Comparison of ENCODE assay signal across 25 mouse cellular contexts in genomic region chrX:38217676-38217991, GRCm38 (mm10). TPM values are rescaled to one million over a fixed set of nuclear protein-coding genes. Genes with fewer than 3 reads are reported as not detected.
DNase-seq lines count a peak whose midpoint lies in the region; ATAC-seq and TF ChIP-seq lines count a peak whose summit lies in the region.
"Had no signal": no experiment of that assay in that cellular context is flagged by ENCODE, and none has a peak within 500 bp of the region (broad histone marks: within the 10 kb centered on the region; RNA-seq: fewer than 3 reads in every experiment).

No protein-coding gene starts in this region.

- H3K4me3 ChIP-seq in kidney, embryonic 16.5 days (ENCODE audit: low read length): no peak overlapping the region
- no peak overlapping the region for H3K4me3 ChIP-seq in midbrain, embryonic 15.5 days
- H3K4me3 ChIP-seq in midbrain, embryonic 10.5 days: no peak overlapping the region
- no peak overlapping the region for H3K4me3 ChIP-seq in intestine, embryonic 15.5 days (replicated peaks)
- no peak overlapping the region for H3K4me3 ChIP-seq in limb, embryonic 14.5 days (replicated peaks; ENCODE audit: low read length)
- H3K4me3 ChIP-seq: erythroblast, embryonic 14.5 days; heart, adult 2 months; heart, embryonic 12.5 days; hindbrain, embryonic 13.5 days; limb, embryonic 15.5 days; liver, embryonic 13.5 days; stomach, embryonic 15.5 days had no signal

- no peak overlapping the region for H3K9ac ChIP-seq in kidney, embryonic 16.5 days (replicated peaks; ENCODE audit: low read length)
- no peak overlapping the region for H3K9ac ChIP-seq in midbrain, embryonic 15.5 days
- no peak overlapping the region for H3K9ac ChIP-seq in intestine, embryonic 15.5 days
- no peak overlapping the region for H3K9ac ChIP-seq in limb, embryonic 14.5 days (ENCODE audit: low read depth, low read length, severe bottlenecking)
- H3K9ac ChIP-seq: heart, embryonic 12.5 days; hindbrain, embryonic 13.5 days; limb, embryonic 15.5 days; liver, embryonic 13.5 days; stomach, embryonic 15.5 days had no signal

- ATAC-seq in kidney, embryonic 16.5 days (ENCODE audit: low FRiP score, low TSS enrichment): no peak
- no peak for ATAC-seq in midbrain, embryonic 15.5 days (replicated peaks)
- 0 out of 2 replicates have a peak, but pooled peaks have one; percentile 14 for ATAC-seq in intestine, embryonic 15.5 days
- ATAC-seq in limb, embryonic 14.5 days (ENCODE audit: low FRiP score, low read depth): peak; percentile 37; the same call in 1 of the 2 replicates
- ATAC-seq: activated CD4-positive, CD25-positive, alpha-beta regulatory T cell, adult 4 months; forebrain, embryonic 16.5 days had no signal

- H3K27ac ChIP-seq in kidney, embryonic 16.5 days (ENCODE audit: low read length): peak overlapping the region; percentile 80
- H3K27ac ChIP-seq in midbrain, embryonic 15.5 days: 0 out of 2 replicates have a peak overlapping the region, but pooled peaks have one; percentile 8
- no peak overlapping the region for H3K27ac ChIP-seq in midbrain, embryonic 10.5 days (replicated peaks)
- H3K27ac ChIP-seq in intestine, embryonic 15.5 days: peak overlapping the region; percentile 60
- 0 out of 2 replicates have a peak overlapping the region, but pooled peaks have one; percentile 5 for H3K27ac ChIP-seq in limb, embryonic 14.5 days (replicated peaks; ENCODE audit: low read depth, low read length)
- H3K27ac ChIP-seq: heart, adult 2 months; hindbrain, embryonic 13.5 days; limb, embryonic 15.5 days; liver, embryonic 13.5 days; stomach, embryonic 15.5 days had no signal

- DNase-seq in kidney, adult 11 months: no peak
- no peak for DNase-seq in midbrain, embryonic 10.5 days (ENCODE audit: low spot score)
- peak; percentile 11 for DNase-seq in limb, embryonic 14.5 days (ENCODE audit: low spot score)
- DNase-seq in thymus, postnatal 14 days: no peak
- no peak for DNase-seq in layer of hippocampus, postnatal 10 days (ENCODE audit: low spot score in 2 of 2)
- DNase-seq: B cell, adult 2 months; cerebellum, adult 18-20 months; cerebellum, postnatal 10 days; heart, adult 2 months; heart, postnatal 4 days; liver, embryonic 13.5 days; lung, adult 18-20 months; lung, postnatal 14 days had no signal

- no peak for TF ChIP-seq POLR2A in limb, embryonic 14.5 days (IDR thresholded peaks at IDR 0.05; ENCODE audit: borderline replicate concordance, extremely low read depth, insufficient read depth, insufficient read length)

- 0 out of 2 replicates have a peak, but pooled peaks cover 3% of the 10 kb centered on the region for H3K4me1 ChIP-seq in kidney, embryonic 16.5 days (ENCODE audit: insufficient read depth, low read length)
- H3K4me1 ChIP-seq in midbrain, embryonic 15.5 days: no peaks in the 10 kb centered on the region
- H3K4me1 ChIP-seq in midbrain, embryonic 10.5 days: no peaks in the 10 kb centered on the region
- H3K4me1 ChIP-seq in intestine, embryonic 15.5 days (replicated peaks): no peaks in the 10 kb centered on the region
- H3K4me1 ChIP-seq in limb, embryonic 14.5 days (ENCODE audit: control insufficient read depth, insufficient read depth, low read length): no peaks in the 10 kb centered on the region
- H3K4me1 ChIP-seq: heart, embryonic 12.5 days; hindbrain, embryonic 13.5 days; limb, embryonic 15.5 days; liver, embryonic 13.5 days; stomach, embryonic 15.5 days had no signal

- no peaks in the 10 kb centered on the region for H3K36me3 ChIP-seq in kidney, embryonic 16.5 days (ENCODE audit: insufficient read depth, low read length)
- H3K36me3 ChIP-seq in midbrain, embryonic 15.5 days (replicated peaks): no peaks in the 10 kb centered on the region
- H3K36me3 ChIP-seq in midbrain, embryonic 10.5 days: no peaks in the 10 kb centered on the region
- no peaks in the 10 kb centered on the region for H3K36me3 ChIP-seq in intestine, embryonic 15.5 days
- no peaks in the 10 kb centered on the region for H3K36me3 ChIP-seq in limb, embryonic 14.5 days (ENCODE audit: control insufficient read depth, insufficient read depth, low read length)
- H3K36me3 ChIP-seq: heart, embryonic 12.5 days; hindbrain, embryonic 13.5 days; limb, embryonic 15.5 days; liver, embryonic 13.5 days; stomach, embryonic 15.5 days had no signal

- no peaks in the 10 kb centered on the region for H3K9me3 ChIP-seq in kidney, embryonic 16.5 days (ENCODE audit: low read length)
- no peaks in the 10 kb centered on the region for H3K9me3 ChIP-seq in midbrain, embryonic 15.5 days
- H3K9me3 ChIP-seq in midbrain, embryonic 10.5 days (replicated peaks): no peaks in the 10 kb centered on the region
- no peaks in the 10 kb centered on the region for H3K9me3 ChIP-seq in intestine, embryonic 15.5 days
- H3K9me3 ChIP-seq in limb, embryonic 14.5 days (ENCODE audit: control insufficient read depth, low read length): no peaks in the 10 kb centered on the region
- H3K9me3 ChIP-seq: heart, embryonic 12.5 days; hindbrain, embryonic 13.5 days; limb, embryonic 15.5 days; liver, embryonic 13.5 days; stomach, embryonic 15.5 days had no signal

- no peaks in the 10 kb centered on the region for H3K27me3 ChIP-seq in kidney, embryonic 16.5 days (ENCODE audit: insufficient read depth, low read length)
- H3K27me3 ChIP-seq in midbrain, embryonic 15.5 days (replicated peaks): no peaks in the 10 kb centered on the region
- H3K27me3 ChIP-seq in midbrain, embryonic 10.5 days (ENCODE audit: low read depth, poor library complexity, severe bottlenecking): no peaks in the 10 kb centered on the region
- no peaks in the 10 kb centered on the region for H3K27me3 ChIP-seq in intestine, embryonic 15.5 days (replicated peaks)
- no peaks in the 10 kb centered on the region for H3K27me3 ChIP-seq in limb, embryonic 14.5 days (ENCODE audit: control insufficient read depth, insufficient read depth, low read length)
- H3K27me3 ChIP-seq: heart, embryonic 12.5 days; hindbrain, embryonic 13.5 days; limb, embryonic 15.5 days; liver, embryonic 13.5 days; stomach, embryonic 15.5 days had no signal

- no peak overlapping the region for H3K4me2 ChIP-seq in kidney, embryonic 16.5 days (replicated peaks; ENCODE audit: low read depth, low read length)
- no peak overlapping the region for H3K4me2 ChIP-seq in midbrain, embryonic 15.5 days
- H3K4me2 ChIP-seq in intestine, embryonic 15.5 days (replicated peaks): no peak overlapping the region
- H3K4me2 ChIP-seq in limb, embryonic 14.5 days (replicated peaks; ENCODE audit: low read depth, low read length, severe bottlenecking): no peak overlapping the region
- H3K4me2 ChIP-seq: heart, embryonic 12.5 days; hindbrain, embryonic 13.5 days; limb, embryonic 15.5 days; liver, embryonic 13.5 days; midbrain, embryonic 11.5 days; stomach, embryonic 15.5 days had no signal

- WGBS in kidney, embryonic 16.5 days: 64% methylated on average over 2 of the region's 2 CpGs
- 65% methylated on average over 2 of the region's 2 CpGs for WGBS in midbrain, embryonic 15.5 days
- WGBS in midbrain, embryonic 10.5 days: 93% methylated on average over 2 of the region's 2 CpGs
- 51% methylated on average over 2 of the region's 2 CpGs for WGBS in intestine, embryonic 15.5 days
- 52% methylated on average over 2 of the region's 2 CpGs for WGBS in limb, embryonic 14.5 days

RNA-seq across cellular contexts. Expression of gene Zbtb33, which starts 28.0 kb away (rescaled TPM):
- 3.4 and 4.2 TPM in 2 replicates for polyA plus RNA-seq in kidney, embryonic 16.5 days (2015; fragmentation: Nextera tagmentation; extraction: Ambion mirVana)
- 5.0 and 5.5 TPM in 2 replicates for polyA plus RNA-seq in midbrain, embryonic 15.5 days (2015; fragmentation: Nextera tagmentation; extraction: Ambion mirVana)
- polyA plus RNA-seq in midbrain, embryonic 10.5 days (2016; fragmentation: Nextera tagmentation; extraction: Ambion mirVana): 2.7 and 3.8 TPM in 2 replicates
- 3.6 and 3.8 TPM in 2 replicates for polyA plus RNA-seq in intestine, embryonic 15.5 days (2015; fragmentation: Nextera tagmentation; extraction: Ambion mirVana)
- polyA plus RNA-seq in limb, embryonic 14.5 days (2012; rRNA removed): 8.2 and 8.7 TPM in 2 replicates
- 4.8 and 5.7 TPM in 2 replicates for polyA plus RNA-seq in limb, embryonic 14.5 days (2014; fragmentation: Nextera tagmentation; extraction: Ambion mirVana)
- total RNA-seq in layer of hippocampus, postnatal 10 days (2021): 10 to 100 TPM; 22.4 to 23.5 TPM

RNA-seq across cellular contexts. Expression of gene Tmem255a, which starts 34.6 kb away (rescaled TPM):
- polyA plus RNA-seq in kidney, embryonic 16.5 days (2015; fragmentation: Nextera tagmentation; extraction: Ambion mirVana): 27.3 and 29.4 TPM in 2 replicates
- 21.6 and 25.9 TPM in 2 replicates for polyA plus RNA-seq in midbrain, embryonic 15.5 days (2015; fragmentation: Nextera tagmentation; extraction: Ambion mirVana)
- polyA plus RNA-seq in midbrain, embryonic 10.5 days (2016; fragmentation: Nextera tagmentation; extraction: Ambion mirVana): 11.2 and 11.9 TPM in 2 replicates
- 25.5 and 30.6 TPM in 2 replicates for polyA plus RNA-seq in intestine, embryonic 15.5 days (2015; fragmentation: Nextera tagmentation; extraction: Ambion mirVana)
- polyA plus RNA-seq in limb, embryonic 14.5 days (2012; rRNA removed): 26.0 and 31.8 TPM in 2 replicates
- 37.7 and 39.4 TPM in 2 replicates for polyA plus RNA-seq in limb, embryonic 14.5 days (2014; fragmentation: Nextera tagmentation; extraction: Ambion mirVana)
- total RNA-seq in layer of hippocampus, postnatal 10 days (2021): 10 to 100 TPM; 12.8 to 19.6 TPM
- total RNA-seq: monocyte, adult 5-6 weeks had no signal
- polyA plus RNA-seq: erythroblast, embryonic 14.5 days had no signal

Comparison
In these comparisons a context has a peak if more than half of its experiments do, and no peak if none do; other contexts are left out.
1. ATAC-seq: peak in intestine, embryonic 15.5 days (single experiment) and limb, embryonic 14.5 days (single experiment); none in kidney, embryonic 16.5 days (single experiment) and midbrain, embryonic 15.5 days (single experiment).